Mouse (Mus musculus) C2C12 (cell line): ENCODE results near the gene Gm867.

Experiments used
- CEBPB ChIP-seq: IDR thresholded peaks from one replicate; pipeline ENCODE4 v1.6.1; 2011; ENCODE audit warnings: low read depth, mild to moderate bottlenecking, control low read depth, moderate library complexity
- CTCF ChIP-seq: IDR thresholded peaks from one replicate; pipeline ENCODE4 v1.5.1; 2011; ENCODE audit not compliant: control insufficient read depth, insufficient read depth, insufficient read length
- FOSL1 ChIP-seq: IDR thresholded peaks from one replicate; pipeline ENCODE4 v1.8.0; 2011; ENCODE audit warnings: mild to moderate bottlenecking, low read length; ENCODE audit not compliant: poor library complexity, insufficient read depth, severe bottlenecking
- MAX ChIP-seq: IDR thresholded peaks from one replicate; pipeline ENCODE4 v1.6.1; 2011; ENCODE audit warnings: mild to moderate bottlenecking, control low read depth
- USF1 ChIP-seq: IDR thresholded peaks from one replicate; pipeline ENCODE4 v1.6.1; 2011; ENCODE audit warnings: low read depth, mild to moderate bottlenecking, control low read depth, moderate library complexity

- no peak for TF ChIP-seq CTCF
- no peak for TF ChIP-seq CEBPB
- no peak for TF ChIP-seq USF1
- peak; percentile 24 for TF ChIP-seq MAX
- TF ChIP-seq FOSL1 = no peak
These were observed 19.3 kb downstream of the Gm867 start, which contains the start of gene Smarcb1 for GRCm38 (mm10) chr10:75921026-75921725.
